Mouse (Mus musculus) midbrain, embryonic 16.5 days (tissue): ENCODE results near the gene Nemp2. TPM values are rescaled to one million over a fixed set of nuclear protein-coding genes. Genes with fewer than 3 reads are reported as not detected.
"Not testable (repeated sequence)": the region's sequence is repeated elsewhere in the genome, so short reads cannot be mapped to it uniquely, and the experiment has no call there.

Experiments
- ATAC-seq: fragments of 200-750 bp; cut with Nextera tagmentation; 2 replicates; pipeline ENCODE4 v1.8.0; 2017; ENCODE audit warnings: moderate TSS enrichment
- H3K27ac ChIP-seq: fragments of 300-500 bp; sonication (generic); 2 replicates; pipeline ENCODE4 v1.5.1; 2014; ENCODE audit warnings: mild to moderate bottlenecking, low read length, mixed read lengths
- H3K27me3 ChIP-seq: fragments of 300-500 bp; sonication (generic); 2 replicates; pipeline ENCODE4 v1.6.1; 2014; ENCODE audit warnings: low read depth, low read length, mixed read lengths; ENCODE audit not compliant: control insufficient read depth, insufficient read depth
- H3K36me3 ChIP-seq: fragments of 300-500 bp; sonication (generic); 2 replicates; pipeline ENCODE4 v1.6.1; 2014; ENCODE audit warnings: mild to moderate bottlenecking, low read length, moderate library complexity, mixed read lengths; ENCODE audit not compliant: control insufficient read depth, insufficient read depth
- H3K4me1 ChIP-seq: fragments of 300-500 bp; sonication (generic); 2 replicates; pipeline ENCODE4 v1.6.1; 2014; ENCODE audit warnings: mild to moderate bottlenecking, low read length, mixed read lengths; ENCODE audit not compliant: control insufficient read depth, insufficient read depth
- H3K4me2 ChIP-seq: fragments of 300-500 bp; sonication (generic); 2 replicates; pipeline ENCODE4 v1.6.1; 2014; ENCODE audit warnings: mild to moderate bottlenecking, low read length, mixed read lengths
- H3K4me3 ChIP-seq: fragments of 300-500 bp; sonication (generic); 2 replicates; pipeline ENCODE4 v1.5.1; 2014; ENCODE audit warnings: low read depth, mild to moderate bottlenecking, low read length, moderate library complexity, mixed read lengths
- H3K9ac ChIP-seq: fragments of 300-500 bp; sonication (generic); 2 replicates; pipeline ENCODE4 v1.6.1; 2014; ENCODE audit warnings: low read depth, low read length, mixed read lengths
- H3K9me3 ChIP-seq: fragments of 300-500 bp; sonication (generic); replicated peaks from 2 replicates; pipeline ENCODE4 v1.6.1; 2014; ENCODE audit warnings: mild to moderate bottlenecking, low read length, mixed read lengths; ENCODE audit not compliant: control insufficient read depth, poor library complexity, severe bottlenecking
- WGBS: fragments of 180-500 bp; shearing (Covaris S2); extraction: QIAGEN DNeasy Blood & Tissue Kit; methylation state at CpG from one replicate; pipeline ENCODE4 v1.1.7; 2014; 5-methylcytosine and 5-hydroxymethylcytosine counted together
- polyA plus RNA-seq: library from polyadenylated mRNA; unstranded; fragments of >200 nt; fragmentation: Nextera tagmentation; extraction: Ambion mirVana; gene quantifications from 2 replicates; pipeline ENCODE4 v1.2.1, GENCODE M21; 2015

Nemp2 gene
- polyA plus RNA-seq, 1 experiment from 2014 or later, result 5.0 TPM

DNA sequence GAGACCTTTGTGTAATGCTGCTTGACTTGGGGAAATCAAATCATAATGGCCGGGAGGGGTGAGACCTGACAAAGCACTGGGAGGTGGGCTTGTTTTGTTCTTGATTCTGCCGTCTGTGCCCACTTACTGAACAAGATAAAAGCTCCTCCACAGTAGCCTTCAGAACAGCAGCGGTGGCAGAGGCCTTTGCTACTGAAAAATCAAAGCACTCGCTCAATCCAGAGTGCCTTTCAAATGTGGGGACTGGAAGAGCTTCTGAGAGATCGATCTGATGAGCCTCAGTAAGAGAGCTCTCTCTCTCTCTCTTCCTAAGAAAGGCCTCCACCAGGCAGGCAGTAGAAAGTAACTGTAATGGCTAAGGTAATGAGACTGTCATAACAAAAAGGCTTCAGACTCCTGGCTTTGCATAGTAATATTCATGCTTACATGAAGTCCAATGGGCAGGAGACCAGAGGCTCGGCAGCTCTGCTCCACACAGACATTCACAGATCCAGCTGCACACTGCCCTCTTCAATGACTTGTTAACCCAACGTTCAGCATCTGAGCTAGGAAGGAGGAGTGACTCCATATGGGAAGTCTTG, 38.3 kb downstream of the Nemp2 start:
- Histone ChIP-seq H3K4me3 (no peak overlapping the region), H3K4me1 (0 out of 2 replicates have a peak, but pooled peaks cover 5% of the 10 kb centered on the region), H3K27me3 (no peaks in the 10 kb centered on the region), H3K4me2 (no peak overlapping the region), H3K36me3 (no peaks in the 10 kb centered on the region), H3K27ac (no peak overlapping the region; the same call in 1 of the 2 replicates), H3K9me3 (no peaks in the 10 kb centered on the region), H3K9ac (no peak overlapping the region)
- 23% methylated on average over 7 of the region's 7 CpGs for WGBS
- ATAC-seq, result peak; percentile 53; the same call in 1 of the 2 replicates

DNA sequence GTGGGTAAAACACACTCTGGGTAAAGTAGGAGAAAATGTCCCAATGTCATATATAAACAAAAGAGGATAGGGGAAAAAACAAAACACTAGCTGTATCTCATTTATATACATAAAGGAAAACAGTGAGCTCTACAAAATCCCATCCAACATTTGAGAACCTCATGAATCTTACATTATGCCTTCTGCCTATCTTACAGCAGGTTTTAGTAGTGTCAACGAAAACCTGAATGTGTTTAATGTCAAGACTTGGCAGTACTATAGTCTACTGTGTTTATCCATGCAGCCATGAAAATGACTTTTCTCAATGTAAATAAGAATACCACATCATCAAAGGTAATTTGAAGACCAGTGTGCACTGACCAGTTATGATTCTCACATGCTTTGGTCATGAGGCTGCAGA, 39.4 kb downstream of the Nemp2 start:
- 0 out of 2 replicates have a peak, but pooled peaks cover 5% of the 10 kb centered on the region for H3K4me1 ChIP-seq
- no peak for ATAC-seq

DNA sequence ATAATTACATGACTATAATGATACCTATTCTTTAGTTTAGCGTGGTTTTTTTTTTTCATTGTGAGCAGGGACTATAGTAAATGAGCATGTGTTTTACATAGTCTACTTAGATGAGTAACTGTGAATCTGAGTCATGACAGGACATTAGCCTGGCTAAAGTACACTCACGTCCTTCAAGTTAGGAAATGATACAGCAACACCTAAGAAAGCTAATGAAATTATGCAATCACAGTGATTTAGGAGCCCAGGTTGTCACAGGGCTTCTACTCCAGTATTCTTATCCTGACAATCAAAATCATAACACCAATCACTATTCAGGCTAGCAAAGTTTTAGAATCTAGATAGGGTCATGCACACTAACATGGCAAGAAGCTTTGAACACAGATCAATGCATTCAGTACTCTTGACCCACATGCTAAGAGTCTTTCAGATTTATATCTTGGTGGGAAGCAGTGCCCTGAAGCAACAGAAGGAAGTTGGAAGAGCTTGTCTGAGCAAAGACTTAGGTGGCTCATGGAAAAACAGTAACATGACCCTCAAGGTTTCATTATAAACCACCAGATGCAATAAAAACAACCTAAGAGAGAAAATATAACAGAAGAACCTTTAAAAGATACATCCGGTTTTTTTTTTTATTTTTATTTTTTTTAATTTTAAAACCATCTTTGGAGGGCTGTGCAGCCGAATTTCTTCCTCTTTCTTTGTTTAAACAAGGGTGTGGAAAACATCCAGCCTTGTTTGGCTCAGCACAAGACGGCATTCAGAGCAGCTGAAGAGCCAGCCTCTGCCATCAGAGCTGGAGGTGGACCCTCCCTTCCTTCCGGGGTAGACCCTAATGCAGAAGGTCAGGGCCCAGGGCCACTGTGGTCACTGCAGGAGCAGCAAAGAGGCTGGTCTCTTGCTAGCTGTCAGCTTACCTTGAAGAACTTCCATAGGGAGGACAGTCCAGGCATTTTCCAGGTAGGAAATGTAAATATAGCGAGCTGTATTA, 45.4 kb downstream of the Nemp2 start:
- Histone ChIP-seq H3K27me3 (no peaks in the 10 kb centered on the region), H3K9me3 (no peaks in the 10 kb centered on the region), H3K27ac (no peak overlapping the region), H3K4me1 (peaks cover 2% of the 10 kb centered on the region; the same call in 1 of the 2 replicates), H3K9ac (no peak overlapping the region), H3K4me3 (no peak overlapping the region), H3K4me2 (no peak overlapping the region), H3K36me3 (no peaks in the 10 kb centered on the region)
- peak; percentile 34; the same call in 1 of the 2 replicates for ATAC-seq
- whole genome bisulfite sequencing, result 75% methylated on average over 7 of the region's 7 CpGs

More for the DNA sequence above, 39.4 kb downstream of the Nemp2 start:
- Histone ChIP-seq H3K4me3 (no peak overlapping the region), H3K9ac (no peak overlapping the region), H3K27ac (no peak overlapping the region), H3K27me3 (no peaks in the 10 kb centered on the region), H3K4me2 (no peak overlapping the region), H3K9me3 (no peaks in the 10 kb centered on the region), H3K36me3 (no peaks in the 10 kb centered on the region)
- WGBS, result 79% methylated on average over 1 of the region's 1 CpGs

GRCm38 (mm10) chr1:52676621-52677020, 46.1 kb downstream of the Nemp2 start:
- no peak overlapping the region for H3K4me2 ChIP-seq

DNA sequence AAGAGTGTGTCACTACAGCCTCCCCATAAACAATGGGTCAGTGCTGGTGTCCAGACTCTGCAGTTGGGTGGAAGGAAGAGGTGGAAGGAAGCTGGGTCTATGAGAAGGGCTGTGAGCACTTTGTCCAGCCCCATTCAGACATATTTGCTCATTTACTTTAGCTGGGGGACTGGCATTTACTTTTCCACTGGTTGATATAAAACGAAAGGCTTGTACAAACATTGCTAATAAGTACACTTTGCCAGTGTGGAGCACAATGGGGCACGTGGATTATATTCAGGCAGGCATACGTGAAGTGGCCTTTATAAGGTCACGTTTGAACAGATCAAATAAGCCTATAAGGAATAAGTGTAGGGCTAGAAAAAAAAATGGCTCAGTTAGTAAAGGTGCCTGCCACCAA, 53.0 kb downstream of the Nemp2 start:
- no peak overlapping the region for H3K4me3 ChIP-seq
- no peak overlapping the region for H3K27ac ChIP-seq
- H3K4me2 ChIP-seq, result no peak overlapping the region
- no peaks in the 10 kb centered on the region for H3K9me3 ChIP-seq
- no peaks in the 10 kb centered on the region for H3K4me1 ChIP-seq
- no peak overlapping the region for H3K9ac ChIP-seq
- ATAC-seq, result no peak
- H3K27me3 ChIP-seq, result no peaks in the 10 kb centered on the region
- H3K36me3 ChIP-seq, result no peaks in the 10 kb centered on the region; the same call in 1 of the 2 replicates
- 65% methylated on average over 4 of the region's 4 CpGs for WGBS

More at GRCm38 (mm10) chr1:52676621-52677020, 46.1 kb downstream of the Nemp2 start:
- Histone ChIP-seq H3K27ac (no peak overlapping the region), H3K9me3 (no peaks in the 10 kb centered on the region), H3K4me3 (no peak overlapping the region), H3K36me3 (no peaks in the 10 kb centered on the region), H3K9ac (no peak overlapping the region), H3K4me1 (peaks cover 2% of the 10 kb centered on the region; the same call in 1 of the 2 replicates), H3K27me3 (no peaks in the 10 kb centered on the region)
- 57% methylated on average over 3 of the region's 3 CpGs for WGBS
- no peak for ATAC-seq

- no peak overlapping the region for H3K27ac ChIP-seq
- H3K4me3 ChIP-seq, result no peak overlapping the region
- WGBS, result 95% methylated on average over 8 of the region's 8 CpGs
Observed at GRCm38 (mm10) chr1:52687636-52688035, 57.1 kb downstream of the Nemp2 start.

GRCm38 (mm10) chr1:52694456-52694855, 64.0 kb downstream of the Nemp2 start:
- not testable (repeated sequence) for H3K27me3 ChIP-seq, H3K4me1 ChIP-seq, H3K9ac ChIP-seq, H3K9me3 ChIP-seq, H3K4me3 ChIP-seq, ATAC-seq, H3K36me3 ChIP-seq, H3K27ac ChIP-seq, H3K4me2 ChIP-seq
- 94% methylated on average over 13 of the region's 13 CpGs for WGBS

More at GRCm38 (mm10) chr1:52687636-52688035, 57.1 kb downstream of the Nemp2 start:
- Histone ChIP-seq H3K4me1 (no peaks in the 10 kb centered on the region), H3K36me3 (no peaks in the 10 kb centered on the region), H3K27me3 (no peaks in the 10 kb centered on the region), H3K4me2 (no peak overlapping the region), H3K9me3 (no peaks in the 10 kb centered on the region), H3K9ac (no peak overlapping the region)
- no peak for ATAC-seq
